Mouse (Mus musculus): ENCODE measurements at regions not wholly inside any gene's neighbourhood (a gene's known extent, or its start where the extent isn't known, plus 50 kb on each side); places are given as distances from the start of the nearest gene placed in this dataset.

DNA sequence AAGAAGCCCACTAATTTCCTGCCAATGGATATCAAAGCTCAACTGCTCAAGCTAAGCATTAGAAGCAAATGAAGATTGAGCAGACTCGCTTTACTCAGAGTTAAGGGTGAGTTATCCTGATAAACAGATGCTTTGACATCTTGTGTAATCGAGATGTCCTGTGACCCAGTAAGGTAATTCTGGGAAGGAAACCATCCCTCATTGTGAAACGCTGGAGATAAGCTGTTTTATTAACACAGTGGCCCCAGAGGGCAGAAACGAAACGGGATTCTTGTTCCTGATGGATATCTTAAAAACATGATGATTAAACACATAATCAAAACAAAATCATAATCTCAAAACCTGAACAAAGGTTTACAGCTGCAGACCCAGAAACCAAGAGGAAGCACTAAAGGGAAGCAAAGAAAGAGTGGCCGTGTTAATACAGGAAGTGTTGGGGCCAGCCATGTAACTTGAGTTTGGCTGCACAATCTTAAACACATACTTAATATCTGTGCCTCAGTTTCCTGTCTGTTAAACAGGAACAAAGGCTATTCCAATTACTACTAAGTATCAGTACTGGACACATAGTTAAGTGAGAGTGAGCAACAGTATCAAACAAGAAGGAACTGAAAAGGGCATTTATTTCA, 184.2 kb downstream of the Gm12728 start:
- Histone ChIP-seq H3K27ac (replicated peaks; ENCODE audit: low read depth, low read length) (no peak overlapping the region), H3K4me3 (ENCODE audit: insufficient read depth, low read depth, low read length) (no peak overlapping the region)

DNA sequence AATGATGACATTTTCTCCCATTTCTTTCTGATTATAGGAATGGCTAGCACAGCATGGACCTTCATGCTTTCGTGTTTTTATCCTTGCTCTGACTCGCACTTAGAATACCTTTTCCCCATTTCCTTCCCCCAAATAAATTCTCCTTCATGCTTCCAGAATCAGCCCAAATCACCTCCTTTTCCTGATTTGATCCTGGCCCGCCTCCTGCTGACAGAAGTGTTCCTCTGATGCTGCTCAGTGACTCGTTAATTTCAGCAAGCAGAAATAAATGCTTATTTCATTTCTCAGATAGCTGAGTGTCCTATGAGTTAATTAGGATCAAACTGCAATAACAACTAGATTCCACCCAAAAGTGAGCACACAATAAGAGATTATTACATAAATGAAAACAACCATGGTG, 185.3 kb downstream of the Gm12728 start:
- no peak overlapping the region for H3K4me3 ChIP-seq (ENCODE audit: insufficient read depth, low read depth, low read length)
- peaks cover 3% of the 10 kb centered on the region; the same call in 1 of the 2 replicates for H3K4me1 ChIP-seq (ENCODE audit: control insufficient read depth, insufficient read depth, insufficient read length, low read length)
- H3K27ac ChIP-seq (replicated peaks; ENCODE audit: low read depth, low read length) = no peak overlapping the region

More for the DNA sequence above, 184.2 kb downstream of the Gm12728 start:
- H3K4me1 ChIP-seq (ENCODE audit: control insufficient read depth, insufficient read depth, insufficient read length, low read length) = peaks cover 3% of the 10 kb centered on the region; the same call in 1 of the 2 replicates

DNA sequence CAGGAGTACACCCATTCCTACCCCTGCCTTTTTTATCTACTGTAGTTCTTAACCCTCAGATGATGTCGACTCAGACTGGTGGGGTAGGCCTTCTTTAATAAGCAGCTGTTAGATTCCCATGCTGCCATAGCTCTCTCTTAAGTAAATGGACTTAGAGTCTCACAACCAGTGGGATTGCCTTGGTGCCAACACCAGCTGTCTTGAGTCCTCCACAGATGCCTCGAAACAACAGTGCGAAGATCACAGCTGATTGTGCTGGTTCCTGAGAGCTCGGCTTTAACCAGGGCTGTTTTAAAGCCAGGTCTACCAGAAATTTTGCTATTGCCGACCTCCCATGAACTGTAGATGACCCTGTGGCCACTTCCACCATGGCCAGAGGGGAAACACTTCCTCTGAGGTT, 189.4 kb downstream of the Gm12728 start:
- peaks cover 3% of the 10 kb centered on the region; the same call in 1 of the 2 replicates for H3K4me1 ChIP-seq (ENCODE audit: control insufficient read depth, insufficient read depth, insufficient read length, low read length)
- no peak overlapping the region for H3K4me3 ChIP-seq (ENCODE audit: insufficient read depth, low read depth, low read length)
- no peak overlapping the region for H3K27ac ChIP-seq (replicated peaks; ENCODE audit: low read depth, low read length)

DNA sequence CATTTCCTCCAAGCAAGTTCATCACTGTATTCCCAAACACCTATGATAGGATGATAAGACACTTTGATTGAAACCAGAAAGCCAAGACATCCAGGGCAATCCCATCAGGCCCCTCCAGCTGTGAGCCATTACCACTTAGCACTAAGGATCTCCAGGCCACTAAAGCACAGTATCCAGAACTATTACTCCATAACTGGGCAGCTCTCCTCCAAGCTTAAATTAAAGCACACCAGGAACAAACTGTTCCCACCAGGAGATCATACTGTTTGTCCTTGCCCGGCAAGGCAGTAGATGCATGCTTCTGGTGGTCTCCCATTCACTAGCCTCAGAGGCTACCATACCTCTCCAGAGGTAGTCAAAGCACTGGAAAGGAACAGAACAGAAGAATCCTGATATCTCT, 193.3 kb downstream of the Gm12728 start:
- Histone ChIP-seq H3K4me3 (ENCODE audit: insufficient read depth, low read depth, low read length) (no peak overlapping the region), H3K27ac (replicated peaks; ENCODE audit: low read depth, low read length) (no peak overlapping the region), H3K4me1 (ENCODE audit: control insufficient read depth, insufficient read depth, insufficient read length, low read length) (no peaks in the 10 kb centered on the region)

DNA sequence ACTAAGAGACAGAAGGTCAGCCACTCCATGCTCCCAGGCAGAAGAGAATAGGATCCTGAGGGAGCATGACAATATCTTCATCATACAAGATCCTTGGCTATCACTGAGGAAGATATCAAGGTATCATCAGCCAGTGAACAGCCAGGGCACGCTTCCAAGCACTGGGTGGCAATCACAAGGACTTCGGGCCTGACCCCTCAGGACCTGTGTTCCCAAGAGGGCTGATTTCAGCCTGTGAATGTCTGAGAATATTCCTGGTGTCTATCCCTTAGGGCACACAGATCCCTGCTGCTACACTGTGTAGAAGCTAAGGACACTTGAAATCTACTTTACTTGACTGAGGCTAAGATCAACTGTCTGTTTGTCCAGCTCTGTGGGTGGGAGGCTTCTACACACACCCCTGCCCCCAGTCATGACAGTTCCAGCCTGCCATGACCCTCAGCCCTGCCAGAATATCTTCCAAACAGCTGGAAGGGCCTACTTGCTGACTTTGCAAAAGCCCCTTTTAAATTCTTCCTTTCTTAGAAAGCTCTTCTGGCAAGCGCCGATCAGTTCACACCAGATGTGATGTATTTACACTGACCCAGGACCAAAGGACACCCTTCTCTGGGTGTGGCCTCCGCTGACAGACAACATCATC, 198.4 kb downstream of the Gm12728 start:
- H3K4me1 ChIP-seq (ENCODE audit: control insufficient read depth, insufficient read depth, insufficient read length, low read length) = no peaks in the 10 kb centered on the region; the same call in 1 of the 2 replicates
- H3K4me3 ChIP-seq (ENCODE audit: insufficient read depth, low read depth, low read length) = no peak overlapping the region
- no peak overlapping the region for H3K27ac ChIP-seq (replicated peaks; ENCODE audit: low read depth, low read length)

DNA sequence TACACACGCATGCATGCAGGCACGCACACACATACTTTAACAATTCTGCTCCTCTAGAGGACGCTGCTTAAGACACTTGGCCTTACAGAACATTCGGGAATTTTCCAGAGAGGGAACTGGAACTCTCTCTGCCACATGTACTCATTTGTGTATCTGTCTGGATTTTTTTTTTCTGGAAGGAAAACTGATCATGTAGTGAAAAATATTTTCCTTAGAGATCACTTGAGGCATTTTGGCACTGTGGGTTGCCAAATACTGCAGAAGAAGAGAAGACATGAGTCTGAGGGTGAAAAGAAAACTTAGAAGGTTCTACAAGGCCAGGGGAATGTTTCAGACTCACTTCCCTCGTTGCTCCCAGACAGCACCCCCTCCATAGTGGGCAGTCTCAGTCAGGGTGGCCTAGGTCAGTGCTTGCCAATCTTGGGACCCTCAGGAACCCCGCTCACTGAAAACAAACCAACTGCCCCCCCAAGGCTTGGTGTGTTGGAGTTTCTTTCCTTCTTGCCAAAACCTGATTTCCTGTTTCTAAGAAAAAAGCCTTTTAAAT, 203.0 kb downstream of the Gm12728 start:
- Histone ChIP-seq H3K27ac (replicated peaks; ENCODE audit: low read depth, low read length) (peak overlapping the region; percentile 89), H3K4me3 (ENCODE audit: insufficient read depth, low read depth, low read length) (no peak overlapping the region), H3K4me1 (ENCODE audit: control insufficient read depth, insufficient read depth, insufficient read length, low read length) (no peaks in the 10 kb centered on the region; the same call in 1 of the 2 replicates)

DNA sequence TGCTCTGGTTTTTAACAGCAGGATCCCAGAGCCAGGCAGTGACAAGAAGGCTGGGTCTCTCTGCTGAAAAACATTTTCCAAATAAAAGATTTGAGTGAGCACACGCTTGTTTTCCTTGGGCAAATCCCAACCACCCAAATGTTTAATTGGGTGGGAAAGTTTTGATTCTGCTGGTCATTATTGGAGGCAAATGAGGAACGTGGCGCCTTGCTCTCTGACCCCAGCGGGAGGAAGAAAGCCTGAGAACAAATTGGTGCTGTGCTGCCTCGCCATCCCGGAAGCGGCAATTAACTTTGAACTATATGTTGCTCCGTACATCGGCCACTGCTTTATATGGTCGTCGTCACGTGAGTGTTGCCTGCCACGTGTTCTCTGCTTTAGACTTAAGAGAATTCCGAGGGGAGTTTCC, 204.7 kb downstream of the Gm12728 start:
- Histone ChIP-seq H3K27ac (replicated peaks; ENCODE audit: low read depth, low read length) (no peak overlapping the region; the same call in 1 of the 2 replicates), H3K4me1 (ENCODE audit: control insufficient read depth, insufficient read depth, insufficient read length, low read length) (no peaks in the 10 kb centered on the region; the same call in 1 of the 2 replicates), H3K4me3 (ENCODE audit: insufficient read depth, low read depth, low read length) (no peak overlapping the region)

DNA sequence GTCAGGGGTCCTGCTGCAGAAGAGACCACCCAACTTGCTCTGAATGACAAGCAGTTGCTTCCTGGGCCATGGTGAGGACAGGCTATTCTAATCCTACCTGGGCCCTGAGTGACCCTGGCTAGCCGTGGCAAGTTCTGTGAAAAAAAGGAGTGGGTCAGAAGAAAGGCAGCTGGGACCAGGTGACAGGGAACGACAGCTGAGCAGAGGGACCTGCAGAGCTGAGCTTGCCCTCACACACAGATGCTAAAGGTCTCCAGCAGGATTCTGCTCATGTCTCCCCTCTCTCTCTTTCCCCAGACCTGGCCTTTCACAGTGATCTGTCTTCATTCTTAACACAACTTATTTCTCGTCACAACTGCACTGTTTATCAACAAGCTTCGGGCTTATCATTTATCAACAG, 206.4 kb downstream of the Gm12728 start:
- Histone ChIP-seq H3K4me1 (ENCODE audit: control insufficient read depth, insufficient read depth, insufficient read length, low read length) (no peaks in the 10 kb centered on the region; the same call in 1 of the 2 replicates), H3K27ac (replicated peaks; ENCODE audit: low read depth, low read length) (no peak overlapping the region), H3K4me3 (ENCODE audit: insufficient read depth, low read depth, low read length) (no peak overlapping the region)

DNA sequence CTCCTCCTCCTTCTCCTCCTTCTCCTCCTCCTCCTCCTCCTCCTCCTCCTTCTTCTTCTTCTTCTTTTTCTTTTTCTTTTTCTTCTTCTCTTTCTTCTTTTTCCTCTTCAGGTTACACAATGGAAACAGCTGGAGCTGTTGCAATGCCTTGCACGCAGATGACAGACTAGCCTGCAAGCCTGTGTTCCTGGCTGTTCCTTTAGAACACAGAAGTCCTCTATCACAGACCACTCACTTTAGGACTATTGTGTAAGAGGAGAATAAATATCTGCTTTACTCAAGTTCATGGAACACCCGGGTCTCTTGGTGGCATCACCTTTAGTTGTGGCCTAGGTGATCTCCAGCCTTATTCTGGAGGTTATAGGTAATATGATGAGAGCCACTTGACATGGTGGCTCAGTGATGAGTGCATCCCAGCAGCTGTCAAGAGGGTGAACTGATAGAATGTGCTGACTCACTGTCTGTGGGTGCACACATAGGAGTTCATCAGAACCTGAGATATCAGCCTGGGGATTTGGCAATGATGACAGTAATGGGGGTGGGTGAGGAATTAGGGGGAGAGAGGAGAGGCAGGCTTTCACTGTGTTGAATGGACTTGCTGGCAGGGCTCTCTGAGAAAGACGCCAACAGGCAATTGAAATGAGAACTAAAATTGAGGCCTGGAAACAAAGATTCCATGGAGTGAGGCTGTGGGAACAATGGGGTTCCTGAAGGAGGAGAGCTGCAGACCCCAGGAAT, 207.4 kb downstream of the Gm12728 start:
- Histone ChIP-seq H3K4me3 (ENCODE audit: insufficient read depth, low read depth, low read length) (no peak overlapping the region), H3K4me1 (ENCODE audit: control insufficient read depth, insufficient read depth, insufficient read length, low read length) (no peaks in the 10 kb centered on the region; the same call in 1 of the 2 replicates), H3K27ac (replicated peaks; ENCODE audit: low read depth, low read length) (no peak overlapping the region)

DNA sequence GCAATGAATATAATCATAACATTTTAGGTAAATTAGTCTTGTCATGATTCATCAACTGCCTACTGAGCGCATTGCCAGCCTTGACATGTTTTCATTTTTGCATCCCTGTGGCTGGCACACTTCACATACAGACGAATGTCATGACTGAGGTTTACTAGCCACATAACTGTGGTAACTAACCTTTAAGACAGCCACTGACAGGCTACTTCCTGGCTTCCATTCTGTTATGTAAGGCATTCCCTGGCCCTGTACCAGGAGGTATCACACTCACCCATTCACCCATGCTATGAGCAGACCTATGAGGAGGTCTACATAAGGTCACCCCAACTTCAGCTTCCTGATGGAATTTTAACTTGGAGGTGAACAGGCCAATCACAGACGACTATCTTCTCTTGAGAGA, 212.8 kb downstream of the Gm12728 start:
- Histone ChIP-seq H3K4me3 (ENCODE audit: insufficient read depth, low read depth, low read length) (no peak overlapping the region), H3K4me1 (ENCODE audit: control insufficient read depth, insufficient read depth, insufficient read length, low read length) (no peaks in the 10 kb centered on the region), H3K27ac (replicated peaks; ENCODE audit: low read depth, low read length) (no peak overlapping the region)

DNA sequence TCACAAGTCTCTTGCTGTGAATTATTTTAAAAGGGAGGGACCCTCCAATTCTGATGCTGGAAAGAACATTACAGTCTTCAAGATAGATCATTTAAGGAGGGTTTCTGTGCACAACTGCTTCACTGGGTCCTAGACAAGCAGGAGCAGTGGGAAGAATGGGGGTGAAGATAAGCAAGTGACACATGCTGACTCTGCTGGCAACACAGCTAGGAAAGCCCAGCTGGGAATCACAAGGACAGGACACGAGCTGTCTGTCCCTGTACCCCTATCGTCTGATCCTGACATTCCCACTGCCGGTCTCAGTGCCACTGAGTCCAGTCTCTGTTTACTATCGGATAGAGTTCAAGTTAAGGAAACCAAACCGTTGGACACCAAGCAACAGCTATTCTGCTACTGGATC, 216.3 kb downstream of the Gm12728 start:
- Histone ChIP-seq H3K4me3 (ENCODE audit: insufficient read depth, low read depth, low read length) (no peak overlapping the region), H3K4me1 (ENCODE audit: control insufficient read depth, insufficient read depth, insufficient read length, low read length) (no peaks in the 10 kb centered on the region), H3K27ac (replicated peaks; ENCODE audit: low read depth, low read length) (no peak overlapping the region)

DNA sequence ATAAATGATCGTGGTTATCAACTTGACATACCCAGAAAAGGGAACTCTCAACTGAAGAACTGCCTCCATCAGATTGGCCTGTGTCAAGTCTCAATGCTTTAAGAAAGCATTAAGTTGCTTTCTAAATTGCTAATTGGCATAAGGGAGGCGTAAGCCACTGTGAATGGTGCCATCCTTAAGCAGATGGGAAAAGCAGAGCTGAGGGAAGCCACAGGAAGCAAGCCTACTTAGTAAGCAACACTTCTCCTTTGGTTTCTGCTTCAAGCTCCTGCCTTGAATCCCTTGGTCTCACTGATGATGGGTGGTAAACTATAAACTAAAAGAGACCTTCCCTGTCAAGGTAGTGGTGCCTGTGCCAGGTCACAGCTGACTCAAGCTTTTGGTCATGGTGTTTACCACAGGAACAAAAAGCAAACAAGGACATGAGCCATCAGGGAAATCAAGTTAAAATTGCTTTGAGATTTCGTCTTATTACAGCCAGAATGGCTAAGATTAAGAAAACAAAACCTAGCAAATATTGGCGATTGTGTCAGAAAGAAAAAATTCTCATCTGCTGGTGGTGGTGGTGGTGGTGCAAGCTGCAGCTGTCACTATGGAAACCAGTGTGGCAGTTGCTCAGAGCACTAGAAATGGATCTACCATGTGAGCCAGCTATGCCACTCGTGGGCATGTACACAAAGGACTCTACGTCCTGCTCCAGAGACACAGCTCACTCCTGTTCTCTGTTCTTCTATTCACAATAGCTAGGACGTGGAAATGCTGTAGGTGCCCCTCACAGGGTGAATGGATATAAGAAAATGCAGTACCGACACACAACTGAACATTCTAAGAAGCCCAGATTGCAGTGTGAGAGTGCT, 217.9 kb downstream of the Gm12728 start:
- no peak overlapping the region for H3K27ac ChIP-seq (replicated peaks; ENCODE audit: low read depth, low read length)
- H3K4me3 ChIP-seq (ENCODE audit: insufficient read depth, low read depth, low read length) = no peak overlapping the region
- H3K4me1 ChIP-seq (ENCODE audit: control insufficient read depth, insufficient read depth, insufficient read length, low read length) = no peaks in the 10 kb centered on the region

DNA sequence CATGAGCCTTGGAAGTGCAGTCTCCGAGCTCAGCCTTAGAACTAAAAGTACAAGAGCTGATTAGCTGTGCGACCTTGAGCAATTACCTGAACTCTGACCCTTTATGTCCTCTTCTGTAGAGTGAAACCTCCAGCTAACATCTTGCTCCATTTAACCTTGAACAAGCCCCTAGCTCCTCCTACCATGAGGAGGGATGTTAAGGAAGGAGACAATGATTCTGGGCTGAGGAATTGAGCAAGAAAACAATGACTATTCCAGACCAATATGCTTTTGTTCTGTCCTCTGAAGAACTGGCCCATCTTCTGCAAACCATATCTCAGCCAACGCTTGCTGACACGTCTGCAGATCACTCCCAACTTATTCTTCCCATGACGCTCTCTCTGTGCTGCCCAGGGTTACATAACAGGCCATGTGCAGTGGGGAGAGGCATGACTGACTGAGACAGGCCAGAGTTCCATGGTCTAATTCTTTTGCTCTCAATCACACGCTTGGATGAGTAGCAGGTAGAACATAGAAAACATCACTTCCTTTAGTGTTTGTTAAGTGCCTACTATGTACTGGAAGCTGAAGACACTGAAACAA, 227.5 kb downstream of the Gm12728 start:
- Histone ChIP-seq H3K27ac (replicated peaks; ENCODE audit: low read depth, low read length) (no peak overlapping the region), H3K4me1 (ENCODE audit: control insufficient read depth, insufficient read depth, insufficient read length, low read length) (no peaks in the 10 kb centered on the region), H3K4me3 (ENCODE audit: insufficient read depth, low read depth, low read length) (no peak overlapping the region)

DNA sequence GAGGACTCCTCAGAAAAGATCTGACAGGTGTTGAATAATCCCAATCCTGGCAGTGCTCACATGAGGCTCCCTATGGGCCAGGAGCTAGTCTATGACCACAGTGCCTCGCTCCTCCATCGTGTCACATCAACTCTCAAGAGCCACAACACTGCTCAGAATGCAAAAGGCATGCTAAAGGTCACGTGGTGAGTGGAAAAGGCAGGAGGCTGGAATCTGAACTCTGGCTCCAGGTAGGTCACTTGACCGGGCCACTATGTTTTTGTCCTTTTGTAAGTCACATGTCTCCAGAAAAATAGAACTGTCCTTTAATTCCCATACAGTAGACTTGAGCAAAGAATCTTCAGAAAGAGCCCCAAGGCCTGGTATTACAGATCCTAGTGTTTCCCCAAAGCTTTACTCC, 229.3 kb downstream of the Gm12728 start:
- no peaks in the 10 kb centered on the region for H3K4me1 ChIP-seq (ENCODE audit: control insufficient read depth, insufficient read depth, insufficient read length, low read length)
- no peak overlapping the region for H3K4me3 ChIP-seq (ENCODE audit: insufficient read depth, low read depth, low read length)
- no peak overlapping the region for H3K27ac ChIP-seq (replicated peaks; ENCODE audit: low read depth, low read length)
